Mouse (Mus musculus): ENCODE data around the gene Poglut1.

The Poglut1 gene

GRCm38 (mm10) chr16:38549479-38550396, at the start of gene Poglut1:
Gene Poglut1, minus strand, starts transcription at chr16:38550258.
- in situ Hi-C loops (cut with MboI, MseI) = no loop called here

- in situ Hi-C loops (cut with MboI, MseI) = no loop called here
These were observed 49.1 kb upstream of the Poglut1 start for GRCm38 (mm10) chr16:38598986-38599680.

- in situ Hi-C loops (cut with MboI, MseI) = no loop called here
These were observed 46.6 kb upstream of the Poglut1 start for GRCm38 (mm10) chr16:38596651-38597050.

DNA sequence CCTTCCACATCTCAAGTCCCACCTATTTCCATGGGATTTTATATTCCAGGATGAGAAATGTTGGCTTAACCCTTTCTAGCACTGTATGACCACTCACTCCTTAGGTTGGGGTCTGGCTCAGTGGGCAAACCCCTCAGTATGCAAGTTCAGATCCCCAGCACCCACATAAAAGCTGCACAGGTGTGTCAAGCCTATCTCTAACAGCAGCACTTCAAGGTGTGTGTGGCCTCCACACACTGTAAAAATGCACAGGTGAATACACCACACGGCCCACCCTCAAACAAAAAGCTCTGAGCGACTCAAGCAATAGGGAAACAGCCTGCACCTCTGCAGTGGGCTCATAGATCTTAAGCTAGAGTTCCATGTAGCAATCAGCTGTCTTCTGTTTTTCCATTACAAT, 46.0 kb upstream of the Poglut1 start:
- in situ Hi-C loops (cut with MboI, MseI) = no loop called here

DNA sequence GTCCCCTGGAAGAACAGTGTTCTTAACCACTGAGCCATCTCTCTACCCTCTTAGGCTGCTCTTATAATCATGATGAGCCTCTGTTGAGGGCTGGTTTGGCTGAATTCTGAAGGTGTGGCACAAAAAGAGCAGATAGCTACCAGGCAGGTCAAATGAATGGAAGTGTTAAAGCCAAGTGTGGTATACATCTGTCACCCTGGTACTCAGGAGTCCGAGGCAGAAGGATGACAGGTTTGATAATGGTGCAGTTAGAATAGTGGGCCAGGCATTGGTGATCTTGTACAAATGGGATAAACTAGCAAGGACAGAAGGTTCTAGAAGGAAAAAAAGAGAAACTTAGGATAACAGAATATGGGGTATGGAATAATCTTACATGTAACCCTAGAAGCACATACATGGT, 44.4 kb upstream of the Poglut1 start:
- in situ Hi-C loops (cut with MboI, MseI) = no loop called here

- in situ Hi-C loops (cut with MboI, MseI) = no loop called here
These were observed 42.9 kb upstream of the Poglut1 start for GRCm38 (mm10) chr16:38592946-38593345.

GRCm38 (mm10) chr16:38592026-38592678, 42.1 kb upstream of the Poglut1 start:
- in situ Hi-C loops (cut with MboI, MseI) = no loop called here

- in situ Hi-C loops (cut with MboI, MseI) = no loop called here
These were observed 41.4 kb upstream of the Poglut1 start for GRCm38 (mm10) chr16:38591506-38591905.

DNA sequence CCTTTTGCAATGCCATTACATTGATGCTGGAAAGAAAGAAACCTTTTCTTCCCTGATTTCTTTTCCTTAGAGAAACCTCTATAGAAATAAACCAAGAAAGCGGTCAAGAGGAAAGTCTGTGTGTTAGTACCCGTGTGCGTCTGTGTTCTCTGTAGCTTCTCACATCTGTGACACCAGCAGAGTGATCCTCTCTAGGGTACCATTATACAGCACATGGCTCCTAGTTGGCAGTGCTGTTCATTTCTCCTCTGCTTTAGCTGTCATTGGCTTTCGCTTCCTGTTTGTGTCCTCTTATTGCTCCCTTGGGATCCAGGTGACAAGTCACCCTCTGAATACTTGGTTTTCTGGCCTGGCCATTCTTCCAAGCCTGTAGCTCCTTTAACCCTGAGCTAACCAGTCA, 37.5 kb upstream of the Poglut1 start:
- in situ Hi-C loops (cut with MboI, MseI) = no loop called here

DNA sequence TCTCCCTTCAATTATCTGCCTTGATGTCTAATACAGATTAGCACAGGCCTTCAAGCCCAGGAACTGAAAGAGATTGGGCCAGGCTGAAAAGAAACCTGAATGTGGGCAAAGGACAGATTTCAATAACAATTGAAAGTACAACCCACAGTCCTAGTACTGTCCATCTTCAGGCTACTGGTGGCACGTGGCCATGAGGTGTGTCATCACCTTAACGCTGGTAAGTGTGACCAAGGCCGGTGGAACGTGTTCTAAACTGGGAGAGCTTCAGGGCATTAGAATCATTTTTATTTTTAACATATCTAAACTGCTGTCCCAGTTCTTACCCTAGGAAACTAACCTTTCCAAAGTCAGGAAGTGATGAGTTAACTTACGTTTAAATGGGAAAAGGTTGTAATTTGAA, 37.1 kb upstream of the Poglut1 start:
- in situ Hi-C loops (cut with MboI, MseI) = no loop called here

- in situ Hi-C loops (cut with MboI, MseI) = no loop called here
These were observed 35.1 kb upstream of the Poglut1 start for GRCm38 (mm10) chr16:38585186-38585585.

DNA sequence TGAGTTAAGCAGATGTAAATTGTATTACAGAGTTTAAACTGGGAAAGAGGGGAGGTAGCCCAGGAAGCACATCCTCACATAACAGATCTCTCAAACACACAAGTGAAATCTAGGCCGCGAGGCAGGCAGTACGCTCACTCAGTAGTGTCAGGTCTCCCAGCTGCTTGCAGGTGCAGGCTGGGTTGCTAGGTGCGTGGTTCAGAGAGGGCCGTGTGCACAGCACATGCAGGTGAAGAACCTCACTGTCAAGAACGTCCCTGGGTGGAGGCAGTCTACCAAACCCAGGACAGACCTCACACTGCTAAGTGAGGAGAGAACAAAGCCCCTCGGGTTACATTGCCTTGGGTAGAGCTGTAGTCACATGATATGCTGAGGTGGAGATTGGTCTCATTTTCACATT, 34.7 kb upstream of the Poglut1 start:
- in situ Hi-C loops (cut with MboI, MseI) = no loop called here

DNA sequence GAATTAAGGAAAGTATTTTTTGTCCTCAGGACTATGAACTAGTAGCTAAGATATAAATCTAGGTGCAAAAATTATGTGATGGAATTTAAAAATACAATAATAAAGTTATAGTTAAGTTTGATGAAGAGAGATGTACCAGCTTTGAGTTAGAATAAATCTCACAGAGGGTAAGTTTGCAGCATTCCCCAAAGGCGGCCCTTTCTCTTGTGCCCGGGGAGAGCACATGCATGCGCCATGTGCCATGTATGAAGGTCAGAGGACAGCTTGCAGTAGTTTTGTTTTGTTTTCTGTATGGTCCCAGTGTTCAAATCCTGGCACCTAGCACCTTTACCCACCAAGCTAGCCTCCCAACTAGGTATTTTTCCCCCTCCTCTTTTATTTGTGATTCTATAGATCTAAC, 21.4 kb upstream of the Poglut1 start:
- in situ Hi-C loops (cut with MboI, MseI) = no loop called here

GRCm38 (mm10) chr16:38568192-38568591, 18.1 kb upstream of the Poglut1 start:
- in situ Hi-C loops (cut with MboI, MseI) = loop anchor here (10.0 kb wide), 1 partner anchor 157 kb away; no protein-coding TSS in a partner anchor

DNA sequence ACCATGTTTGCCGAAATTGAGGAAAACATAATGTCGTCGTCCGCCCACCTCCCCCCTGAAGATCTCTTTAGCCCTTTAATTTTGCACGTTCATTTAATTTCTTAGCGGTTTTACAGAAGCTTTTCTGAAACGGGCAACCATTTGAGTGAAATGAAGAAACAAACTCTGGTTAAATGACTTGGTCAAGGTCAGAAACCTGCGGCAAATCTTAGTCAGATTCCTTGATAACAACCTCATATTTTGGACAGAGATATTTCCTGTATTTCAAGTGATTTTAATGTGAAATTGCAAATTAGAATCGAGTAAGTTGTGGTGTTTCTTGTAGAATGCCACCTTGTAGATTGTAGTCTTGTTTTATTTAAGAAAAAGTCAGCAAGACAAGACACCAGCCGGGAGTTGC, 13.5 kb upstream of the Poglut1 start:
- in situ Hi-C loops (cut with MboI, MseI) = loop anchor here (10.0 kb wide), 1 partner anchor 161 kb away; no protein-coding TSS in a partner anchor

DNA sequence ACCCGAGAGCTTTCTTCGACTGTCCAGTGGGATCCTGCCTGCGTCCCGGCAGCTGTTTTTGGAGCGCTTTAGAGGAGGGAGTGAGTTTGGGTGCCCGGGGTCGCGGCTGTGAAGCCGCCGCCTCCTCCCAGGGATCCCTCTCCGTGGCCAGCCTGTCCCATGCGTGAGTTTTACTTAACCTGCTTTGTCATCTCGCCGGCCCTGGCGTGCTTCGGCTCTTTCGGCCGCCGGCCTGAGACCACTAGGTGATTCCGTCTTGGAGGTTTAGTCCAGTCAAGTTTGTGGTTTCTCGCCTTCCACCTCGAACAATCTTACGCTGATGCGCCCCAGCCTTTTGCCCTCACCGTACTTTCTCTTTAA, 12.9 kb upstream of the Poglut1 start:
- in situ Hi-C loops (cut with MboI, MseI) = loop anchor here (10.0 kb wide), 1 partner anchor 162 kb away; no protein-coding TSS in a partner anchor

DNA sequence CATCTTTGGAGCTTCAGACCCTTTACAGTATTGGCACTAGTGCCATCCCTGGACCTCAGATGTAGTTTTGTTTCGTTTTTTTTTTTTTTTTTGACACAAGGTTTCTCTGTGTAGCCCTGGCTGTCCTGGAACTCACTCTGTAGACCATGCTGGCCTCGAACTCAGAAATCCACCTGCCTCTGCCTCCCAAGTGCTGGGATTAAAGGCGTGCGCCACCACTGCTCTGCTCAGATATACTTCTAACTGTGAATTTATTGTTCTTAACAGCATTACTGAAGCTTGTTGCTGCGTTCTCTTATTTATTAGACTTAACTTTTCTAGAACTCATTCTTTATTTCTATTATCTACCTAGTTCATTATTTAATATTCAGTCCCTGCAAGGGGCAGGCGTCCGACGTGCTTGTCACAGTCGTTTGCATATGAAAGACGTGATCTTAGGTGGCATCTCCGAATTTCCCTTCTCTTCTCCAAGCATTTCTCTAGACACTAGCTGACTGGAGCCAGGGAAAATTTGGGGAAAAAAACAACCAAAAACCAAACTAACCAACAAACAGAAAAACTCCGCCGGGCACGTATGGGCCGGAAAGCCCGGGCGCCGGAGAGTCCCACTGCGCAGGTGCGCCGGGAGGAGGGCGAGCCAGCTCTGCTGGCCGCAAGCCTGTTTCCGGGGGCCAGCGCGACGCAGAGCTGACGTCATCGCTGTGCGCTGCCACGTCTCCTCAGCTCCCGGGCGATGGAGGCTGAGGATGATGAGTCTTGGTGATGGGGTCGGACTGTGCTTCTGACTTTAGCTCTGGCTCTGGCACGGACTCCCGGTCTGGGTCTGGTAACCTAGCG, 12.3 kb upstream of the Poglut1 start:
- in situ Hi-C loops (cut with MboI, MseI) = loop anchor here (10.0 kb wide), 1 partner anchor 162 kb away; no protein-coding TSS in a partner anchor

GRCm38 (mm10) chr16:38558221-38558748, 8.2 kb upstream of the Poglut1 start, which contains the start of gene Tmem39a:
Gene Tmem39a, plus strand, starts transcription at chr16:38558698.
- in situ Hi-C loops (cut with MboI, MseI) = loop anchor here (5.0 kb wide), 1 partner anchor 36 kb away; the partner anchor contains the start of gene Timmdc1

GRCm38 (mm10) chr16:38555988-38556387, 5.9 kb upstream of the Poglut1 start:
- in situ Hi-C loops (cut with MboI, MseI) = loop anchor here (5.0 kb wide), 1 partner anchor 34 kb away; the partner anchor contains the start of gene Timmdc1

DNA sequence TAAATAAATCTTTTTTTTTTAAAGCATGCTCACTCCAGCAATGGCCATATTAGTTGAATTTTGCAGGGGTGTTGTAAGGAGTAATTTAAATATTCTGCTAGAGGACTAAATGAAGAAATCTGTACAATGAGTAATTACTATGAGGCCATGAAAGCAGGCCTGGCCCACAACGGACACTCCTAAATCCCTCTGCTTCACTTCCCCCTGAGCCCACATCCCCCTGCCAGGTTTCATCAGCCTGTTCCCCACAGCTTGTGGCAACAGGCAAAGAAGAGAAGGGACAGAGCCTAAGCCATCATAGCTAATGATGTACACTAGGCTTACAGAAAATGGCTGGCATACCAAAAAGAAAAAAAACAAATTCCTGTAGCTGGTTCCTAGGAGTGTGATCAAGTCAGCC, 2.1 kb downstream of the Poglut1 start:
- in situ Hi-C loops (cut with MboI, MseI) = no loop called here
